8 mouse cellular contexts compared by ENCODE assay signal in genomic region chr11:95384319-95384972, GRCm38 (mm10). TPM values are rescaled to one million over a fixed set of nuclear protein-coding genes. Genes with fewer than 3 reads are reported as not detected.
DNase-seq lines count a peak whose midpoint lies in the region; ATAC-seq and TF ChIP-seq lines count a peak whose summit lies in the region.

Slc35b1 (plus strand) TSS chr11:95384692.

- WGBS in heart, embryonic 11.5 days (ENCODE audit: insufficient replicate concordance) = under 1% methylated on average over 42 of the region's 42 CpGs
- WGBS in kidney, embryonic 16.5 days = under 1% methylated on average over 42 of the region's 42 CpGs
- under 1% methylated on average over 42 of the region's 42 CpGs for WGBS in liver, adult 2 months

- H3K9me3 ChIP-seq in erythroblast, embryonic 14.5 days (ENCODE audit: control insufficient read depth, low read length) = peaks cover 2% of the 10 kb centered on the region; the same call in 1 of the 2 replicates
- H3K9me3 ChIP-seq in heart, embryonic 11.5 days (replicated peaks; ENCODE audit: control insufficient read depth, low read length) = no peaks in the 10 kb centered on the region
- H3K9me3 ChIP-seq in kidney, embryonic 16.5 days (ENCODE audit: low read length) = no peaks in the 10 kb centered on the region

- DNase-seq in brain, embryonic 14.5 days (ENCODE audit: low read depth) = peak; percentile 100
- peak; percentile 97 for DNase-seq in liver, adult 2 months (ENCODE audit: extremely low read depth, low read depth, low spot score)
- DNase-seq in splenic B cell, adult 2 months (ENCODE audit: low read depth, low spot score) = peak; percentile 99

- H3K4me3 ChIP-seq in C2C12 (ENCODE audit: insufficient read depth, poor library complexity, severe bottlenecking) (peak within 1 kb of the TSS; percentile 87), myocyte (peak within 1 kb of the TSS; percentile 94)
- H3K4me3 ChIP-seq in erythroblast, embryonic 14.5 days (replicated peaks) = peak within 1 kb of the TSS; percentile 88
- peak within 1 kb of the TSS; percentile 87 for H3K4me3 ChIP-seq in heart, embryonic 11.5 days (ENCODE audit: low read depth, low read length)
- peak within 1 kb of the TSS; percentile 88 for H3K4me3 ChIP-seq in kidney, embryonic 16.5 days (ENCODE audit: low read length)
- H3K4me3 ChIP-seq in liver, adult 2 months (ENCODE audit: insufficient read depth, low read depth, low read length) = peak within 1 kb of the TSS; percentile 83

- peak within 1 kb of the TSS; percentile 90 for H3K27ac ChIP-seq in heart, embryonic 11.5 days (ENCODE audit: low read depth, low read length)
- H3K27ac ChIP-seq in kidney, embryonic 16.5 days (ENCODE audit: low read length) = peak within 1 kb of the TSS; percentile 86
- H3K27ac ChIP-seq in liver, adult 2 months (replicated peaks; ENCODE audit: insufficient read depth, low read depth, low read length) = peak within 1 kb of the TSS; percentile 91

- peak; percentile 85 for TF ChIP-seq CTCF in C2C12 (IDR thresholded peaks at IDR 0.05; ENCODE audit: control insufficient read depth, insufficient read depth, insufficient read length)
- TF ChIP-seq CTCF in brain, embryonic 14.5 days (IDR thresholded peaks at IDR 0.05; ENCODE audit: borderline replicate concordance, extremely low read depth, insufficient read depth, insufficient read length) = peak; percentile 95
- peak; percentile 97 for TF ChIP-seq CTCF in liver, adult 2 months (IDR thresholded peaks at IDR 0.05; ENCODE audit: low read depth, low read length)

- H3K79me3 ChIP-seq in C2C12 (ENCODE audit: low read depth) = peaks cover 16% of the 10 kb centered on the region

- peak within 1 kb of the TSS; percentile 60 for H3K4me2 ChIP-seq in heart, embryonic 11.5 days
- H3K4me2 ChIP-seq in kidney, embryonic 16.5 days (replicated peaks; ENCODE audit: low read depth, low read length) = peak within 1 kb of the TSS; percentile 67
- peak within 1 kb of the TSS; percentile 73 for H3K4me2 ChIP-seq in myocyte (ENCODE audit: low read depth)

- peak; percentile 89 for ATAC-seq in heart, embryonic 11.5 days (replicated peaks; ENCODE audit: insufficient number of reproducible peaks, low FRiP score, low TSS enrichment)
- peak; percentile 96 for ATAC-seq in kidney, embryonic 16.5 days (ENCODE audit: low FRiP score, low TSS enrichment)

- H3K4me1 ChIP-seq in erythroblast, embryonic 14.5 days (ENCODE audit: control insufficient read depth) = peaks cover 53% of the 10 kb centered on the region
- H3K4me1 ChIP-seq in heart, embryonic 11.5 days (ENCODE audit: control insufficient read depth, insufficient read depth, low read length) = peaks cover 7% of the 10 kb centered on the region
- peaks cover 8% of the 10 kb centered on the region for H3K4me1 ChIP-seq in kidney, embryonic 16.5 days (ENCODE audit: insufficient read depth, low read length)
- peaks cover 12% of the 10 kb centered on the region for H3K4me1 ChIP-seq in liver, adult 2 months (ENCODE audit: control insufficient read depth, insufficient read depth, low read length)

- H3K36me3 ChIP-seq in C2C12 (ENCODE audit: control insufficient read depth, insufficient read depth) (peaks cover 32% of the 10 kb centered on the region), myocyte (ENCODE audit: control insufficient read depth, insufficient read depth) (peaks cover 22% of the 10 kb centered on the region)
- peaks cover 74% of the 10 kb centered on the region for H3K36me3 ChIP-seq in erythroblast, embryonic 14.5 days (ENCODE audit: control insufficient read depth)
- peaks cover 18% of the 10 kb centered on the region for H3K36me3 ChIP-seq in heart, embryonic 11.5 days (ENCODE audit: control insufficient read depth, insufficient read depth, low read length)
- H3K36me3 ChIP-seq in kidney, embryonic 16.5 days (ENCODE audit: insufficient read depth, low read length) = peaks cover 26% of the 10 kb centered on the region
- peaks cover 11% of the 10 kb centered on the region; the same call in 1 of the 2 replicates for H3K36me3 ChIP-seq in liver, adult 2 months (ENCODE audit: control insufficient read depth, insufficient read depth, low read length)
- peaks cover 7% of the 10 kb centered on the region; the same call in 1 of the 2 replicates for H3K36me3 ChIP-seq in splenic B cell, adult 2 months (ENCODE audit: control insufficient read depth, insufficient read depth, low read length, poor library complexity, severe bottlenecking)

- no peaks in the 10 kb centered on the region for H3K27me3 ChIP-seq in C2C12 (ENCODE audit: control insufficient read depth, insufficient read depth, insufficient read length)
- no peaks in the 10 kb centered on the region; the same call in 1 of the 2 replicates for H3K27me3 ChIP-seq in erythroblast, embryonic 14.5 days (ENCODE audit: control insufficient read depth)
- no peaks in the 10 kb centered on the region for H3K27me3 ChIP-seq in heart, embryonic 11.5 days (ENCODE audit: control insufficient read depth, insufficient read depth, low read length)
- no peaks in the 10 kb centered on the region for H3K27me3 ChIP-seq in kidney, embryonic 16.5 days (ENCODE audit: insufficient read depth, low read length)
- no peaks in the 10 kb centered on the region for H3K27me3 ChIP-seq in liver, adult 2 months (ENCODE audit: control insufficient read depth, insufficient read depth, low read length)
- no peaks in the 10 kb centered on the region for H3K27me3 ChIP-seq in myocyte (ENCODE audit: control insufficient read depth, insufficient read depth, insufficient read length)
- H3K27me3 ChIP-seq in splenic B cell, adult 2 months (ENCODE audit: control insufficient read depth, insufficient read depth, low read length, poor library complexity, severe bottlenecking) = no peaks in the 10 kb centered on the region

- peak within 1 kb of the TSS; percentile 93 for H3K9ac ChIP-seq in heart, embryonic 11.5 days (ENCODE audit: low read depth, low read length)
- H3K9ac ChIP-seq in kidney, embryonic 16.5 days (replicated peaks; ENCODE audit: low read length) = peak within 1 kb of the TSS; percentile 86
- peak within 1 kb of the TSS; percentile 85 for H3K9ac ChIP-seq in liver, adult 2 months (ENCODE audit: low read depth, low read length)

- peaks cover 31% of the 10 kb centered on the region for H3K79me2 ChIP-seq in C2C12 (ENCODE audit: control insufficient read depth, insufficient read depth)
- peaks cover 4% of the 10 kb centered on the region; the same call in 1 of the 2 replicates for H3K79me2 ChIP-seq in liver, adult 2 months (ENCODE audit: control insufficient read depth, insufficient read depth, low read length)
- H3K79me2 ChIP-seq in myocyte (ENCODE audit: control insufficient read depth, insufficient read depth) = peaks cover 26% of the 10 kb centered on the region

- TF ChIP-seq POLR2A in brain, embryonic 14.5 days (IDR thresholded peaks at IDR 0.05; ENCODE audit: borderline replicate concordance, extremely low read depth, insufficient read depth, insufficient read length, poor library complexity, severe bottlenecking) = peak; percentile 76; the same call in 1 of the 2 replicates
- TF ChIP-seq POLR2A in liver, adult 2 months (IDR thresholded peaks at IDR 0.05; ENCODE audit: extremely low read depth, insufficient read depth, low read length) = 0 out of 2 replicates have a peak, but pooled peaks have one; percentile 36
- TF ChIP-seq POLR2A in myocyte (IDR thresholded peaks at IDR 0.05; ENCODE audit: insufficient read length, low read depth) = peak; percentile 71

- H3ac ChIP-seq in C2C12 (ENCODE audit: control insufficient read depth, insufficient read length, low read depth) = peak within 1 kb of the TSS; percentile 99
- H3ac ChIP-seq in myocyte (ENCODE audit: control insufficient read depth, insufficient read length) = peak within 1 kb of the TSS; percentile 23

TF ChIP-seq in C2C12, 6 proteins besides CTCF, POLR2A, EP300 and RAD21:
- TF ChIP-seq MYOG (IDR thresholded peaks at IDR 0.05; ENCODE audit: control insufficient read depth, extremely low read depth, insufficient read length) (no peak), MYOD1 (IDR thresholded peaks at IDR 0.05; ENCODE audit: control insufficient read depth, insufficient read length, low read depth) (no peak), MAX (IDR thresholded peaks at IDR 0.05) (peak; percentile 100)

TF ChIP-seq in myocyte, 11 proteins besides CTCF, POLR2A, EP300 and RAD21:
- TF ChIP-seq MYOD1 (IDR thresholded peaks at IDR 0.05; ENCODE audit: control insufficient read depth in 1 of 3, insufficient read length in 2 of 3, low read depth in 2 of 3) = peak in 1 of 3 experiments; percentile 4
- TF ChIP-seq CEBPB (IDR thresholded peaks at IDR 0.05; ENCODE audit: insufficient read depth, poor library complexity, severe bottlenecking) = no peak
- no peak for TF ChIP-seq REST (IDR thresholded peaks at IDR 0.05; ENCODE audit: insufficient read depth, insufficient read length)
- TF ChIP-seq POLR2AphosphoS2 (IDR thresholded peaks at IDR 0.05; ENCODE audit: insufficient read length, low read depth) = peak; percentile 63
- no peak for TF ChIP-seq TCF12 (IDR thresholded peaks at IDR 0.05; ENCODE audit: insufficient read depth, poor library complexity, severe bottlenecking)
- no peak for TF ChIP-seq USF1 (IDR thresholded peaks at IDR 0.05; ENCODE audit: low read depth)
- TF ChIP-seq MAX (IDR thresholded peaks at IDR 0.05; ENCODE audit: low read depth) = peak; percentile 97
- TF ChIP-seq E2F4 (IDR thresholded peaks at IDR 0.05; ENCODE audit: insufficient read depth) = no peak
- TF ChIP-seq TCF3 (IDR thresholded peaks at IDR 0.05; ENCODE audit: insufficient read length, low read depth) = no peak
- TF ChIP-seq SRF (IDR thresholded peaks at IDR 0.05; ENCODE audit: control insufficient read depth, insufficient read length, low read depth) = peak; percentile 47
- TF ChIP-seq MYOG (IDR thresholded peaks at IDR 0.05; ENCODE audit: control insufficient read depth in 1 of 3, insufficient read depth in 1 of 3, insufficient read length in 2 of 3, low read depth in 2 of 3) = peak in 1 of 3 experiments; percentile 24

RNA-seq across cellular contexts. Expression of gene Slc35b1, which starts in this region (rescaled TPM):
- polyA plus RNA-seq in C2C12 (2012; fragmentation: generic; extraction: Trizol) (79.1 TPM), myocyte (2012; fragmentation: generic; extraction: Trizol) (66.7 TPM)
- 116 and 157 TPM in 2 replicates for polyA plus RNA-seq in brain, embryonic 14.5 days (2012; rRNA removed)
- 0.78 and 0.98 TPM in 2 replicates for polyA plus RNA-seq in erythroblast, embryonic 14.5 days (2012)
- 92.4 and 95.9 TPM in 2 replicates for polyA plus RNA-seq in heart, embryonic 11.5 days (2014; fragmentation: Nextera tagmentation; extraction: Ambion mirVana)
- polyA plus RNA-seq in kidney, embryonic 16.5 days (2015; fragmentation: Nextera tagmentation; extraction: Ambion mirVana) = 99.2 and 102 TPM in 2 replicates
- 58.6 and 63.7 TPM in 2 replicates for total RNA-seq in liver, adult 2 months (2014; rRNA removed)
- 81.0 and 92.0 TPM in 2 replicates for polyA plus RNA-seq in liver, adult 2 months (2012; rRNA removed)

Comparison
In these comparisons a context has a peak if more than half of its experiments do, and no peak if none do; other contexts are left out.
1. Peak in every context shown above with its lines: DNase-seq, ATAC-seq, H3K4me3 ChIP-seq and H3K27ac ChIP-seq.
2. RNA of gene Slc35b1 (polyA plus RNA-seq): 116 to 157 TPM in brain, embryonic 14.5 days, 99.2 to 102 TPM in kidney, embryonic 16.5 days, 92.4 to 95.9 TPM in heart, embryonic 11.5 days, 81.0 to 92.0 TPM in liver, adult 2 months, 79.1 TPM in C2C12 (single experiment) and 66.7 TPM in myocyte (single experiment); 0.78 to 0.98 TPM in erythroblast, embryonic 14.5 days; every median in the first group is over 10 times any median in the second.